Mouse (Mus musculus) midbrain, postnatal 0 days (tissue): ENCODE measurements at regions not wholly inside any gene's neighbourhood (a gene's known extent, or its start where the extent isn't known, plus 50 kb on each side); places are given as distances from the start of the nearest gene placed in this dataset.

Experiments used
- ATAC-seq: fragments of 200-750 bp; cut with Nextera tagmentation; 2 replicates; pipeline ENCODE4 v1.8.0; 2017; ENCODE audit warnings: moderate number of reproducible peaks, mild to moderate bottlenecking, moderate TSS enrichment, moderate library complexity; ENCODE audit not compliant: low FRiP score
- DNase-seq: peaks from one replicate; pipeline ENCODE4 v3.0.0-alpha.2; 2015; ENCODE audit warnings: low spot score
- H3K27ac ChIP-seq: fragments of 300-500 bp; sonication (generic); 2 replicates; pipeline ENCODE4 v1.5.1; 2014; ENCODE audit warnings: low read depth, mild to moderate bottlenecking, low read length, mixed read lengths
- H3K27me3 ChIP-seq: fragments of 300-500 bp; sonication (generic); 2 replicates; pipeline ENCODE4 v1.6.1; 2014; ENCODE audit warnings: low read length, control low read depth, mixed read lengths; ENCODE audit not compliant: insufficient read depth
- H3K36me3 ChIP-seq: fragments of 300-500 bp; sonication (generic); 2 replicates; pipeline ENCODE4 v1.6.1; 2014; ENCODE audit warnings: low read length, control low read depth, mixed read lengths; ENCODE audit not compliant: insufficient read depth
- H3K4me1 ChIP-seq: fragments of 300-500 bp; sonication (generic); 2 replicates; pipeline ENCODE4 v1.6.1; 2014; ENCODE audit warnings: mild to moderate bottlenecking, control low read depth, antibody characterized with exemption, low read length, mixed read lengths; ENCODE audit not compliant: insufficient read depth
- H3K4me2 ChIP-seq: fragments of 300-500 bp; sonication (generic); 2 replicates; pipeline ENCODE4 v1.6.1; 2014; ENCODE audit warnings: low read depth, mild to moderate bottlenecking, low read length, mixed read lengths; ENCODE audit not compliant: poor library complexity, severe bottlenecking
- H3K4me3 ChIP-seq: fragments of 300-500 bp; sonication (generic); 2 replicates; pipeline ENCODE4 v1.5.1; 2014; ENCODE audit warnings: low read depth, mild to moderate bottlenecking, low read length, moderate library complexity
- H3K9ac ChIP-seq: fragments of 300-500 bp; sonication (generic); replicated peaks from 2 replicates; pipeline ENCODE4 v1.6.1; 2014; ENCODE audit warnings: mild to moderate bottlenecking, low read length, moderate library complexity, mixed read lengths; ENCODE audit not compliant: poor library complexity, severe bottlenecking
- H3K9me3 ChIP-seq: fragments of 300-500 bp; sonication (generic); 2 replicates; pipeline ENCODE4 v1.6.1; 2016; ENCODE audit warnings: low read length, control low read depth
- CTCF ChIP-seq: IDR thresholded peaks from 2 replicates; pipeline ENCODE4 v1.5.1; 2016; ENCODE audit warnings: antibody characterized with exemption, mild to moderate bottlenecking
- WGBS: fragments of 180-500 bp; shearing (Covaris S2); extraction: QIAGEN DNeasy Blood & Tissue Kit; methylation state at CpG from one replicate; pipeline ENCODE4 v1.1.7; 2014; 5-methylcytosine and 5-hydroxymethylcytosine counted together

- 73% methylated on average over 3 of the region's 3 CpGs for WGBS
- no peak overlapping the region for H3K4me3 ChIP-seq
- H3K27me3 ChIP-seq = no peaks in the 10 kb centered on the region
- DNase-seq (no peak), ATAC-seq (no peak)
- TF ChIP-seq CTCF = no peak
- H3K4me2 ChIP-seq = no peak overlapping the region
- H3K9me3 ChIP-seq = no peaks in the 10 kb centered on the region
- no peaks in the 10 kb centered on the region for H3K4me1 ChIP-seq
- H3K27ac ChIP-seq = no peak overlapping the region
- H3K9ac ChIP-seq = no peak overlapping the region
- no peaks in the 10 kb centered on the region for H3K36me3 ChIP-seq
These were observed 129.8 kb upstream of the Teddm2 start for GRCm38 (mm10) chr1:154029826-154030225.

- peak; percentile 70 for TF ChIP-seq CTCF
- Histone ChIP-seq H3K9me3 (no peaks in the 10 kb centered on the region), H3K27ac (no peak overlapping the region), H3K4me2 (no peak overlapping the region), H3K4me1 (no peaks in the 10 kb centered on the region), H3K9ac (no peak overlapping the region), H3K27me3 (no peaks in the 10 kb centered on the region), H3K36me3 (no peaks in the 10 kb centered on the region), H3K4me3 (no peak overlapping the region)
- WGBS = 20% methylated on average over 14 of the region's 14 CpGs
- DNase-seq (peak; percentile 68), ATAC-seq (no peak)
These were observed 132.7 kb upstream of the Teddm2 start for GRCm38 (mm10) chr1:154032669-154033099.

DNA sequence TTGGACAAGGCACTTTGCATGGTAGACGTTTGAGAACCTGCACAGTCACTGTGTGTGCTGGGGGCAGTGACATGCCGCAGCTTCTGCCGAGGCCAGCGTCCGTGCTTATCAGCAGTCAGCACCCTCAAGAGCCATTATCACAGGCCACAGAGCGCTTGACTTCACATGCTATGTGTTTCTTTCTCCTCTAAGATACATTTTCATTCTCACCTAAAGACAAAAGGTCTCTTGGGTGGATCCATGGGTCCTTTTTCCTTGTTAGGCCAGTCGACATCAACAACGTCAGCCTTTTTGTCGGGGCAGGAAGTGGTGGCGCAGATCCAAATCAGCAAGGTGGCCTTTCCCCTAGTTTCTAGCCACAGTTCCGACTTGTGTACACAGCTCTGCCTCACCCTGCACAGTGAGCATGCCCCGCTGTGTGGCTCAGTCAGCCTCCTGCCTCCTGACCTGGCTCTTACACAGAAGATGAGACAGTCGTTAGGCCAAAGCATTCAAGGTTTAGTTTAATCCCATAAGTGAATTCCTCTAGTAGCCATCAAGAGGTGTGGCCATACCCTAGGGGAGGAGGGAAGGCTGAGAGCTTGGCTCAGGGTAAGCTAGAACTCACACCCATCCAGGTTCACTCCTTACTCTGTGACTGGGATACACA, 134.1 kb upstream of the Teddm2 start:
- TF ChIP-seq CTCF = no peak
- Histone ChIP-seq H3K4me1 (no peaks in the 10 kb centered on the region), H3K9me3 (no peaks in the 10 kb centered on the region), H3K4me3 (no peak overlapping the region), H3K27ac (no peak overlapping the region), H3K9ac (no peak overlapping the region), H3K36me3 (no peaks in the 10 kb centered on the region), H3K4me2 (no peak overlapping the region), H3K27me3 (no peaks in the 10 kb centered on the region)
- ATAC-seq (no peak), DNase-seq (peak; percentile 15)
- 80% methylated on average over 13 of the region's 13 CpGs for WGBS

GRCm38 (mm10) chr1:154036729-154037270, 136.8 kb upstream of the Teddm2 start:
- DNase-seq = no peak
- ATAC-seq = no peak
- no peak overlapping the region for H3K4me2 ChIP-seq
- H3K9ac ChIP-seq = no peak overlapping the region
- no peaks in the 10 kb centered on the region for H3K36me3 ChIP-seq
- no peaks in the 10 kb centered on the region for H3K9me3 ChIP-seq
- no peaks in the 10 kb centered on the region for H3K27me3 ChIP-seq
- no peaks in the 10 kb centered on the region for H3K4me1 ChIP-seq
- WGBS = 36% methylated on average over 4 of the region's 4 CpGs
- no peak overlapping the region for H3K4me3 ChIP-seq
- H3K27ac ChIP-seq = no peak overlapping the region
- TF ChIP-seq CTCF = no peak

- 44% methylated on average over 2 of the region's 2 CpGs for WGBS
- no peak overlapping the region for H3K4me3 ChIP-seq
These were observed 138.2 kb upstream of the Teddm2 start for GRCm38 (mm10) chr1:154038241-154038640.

DNA sequence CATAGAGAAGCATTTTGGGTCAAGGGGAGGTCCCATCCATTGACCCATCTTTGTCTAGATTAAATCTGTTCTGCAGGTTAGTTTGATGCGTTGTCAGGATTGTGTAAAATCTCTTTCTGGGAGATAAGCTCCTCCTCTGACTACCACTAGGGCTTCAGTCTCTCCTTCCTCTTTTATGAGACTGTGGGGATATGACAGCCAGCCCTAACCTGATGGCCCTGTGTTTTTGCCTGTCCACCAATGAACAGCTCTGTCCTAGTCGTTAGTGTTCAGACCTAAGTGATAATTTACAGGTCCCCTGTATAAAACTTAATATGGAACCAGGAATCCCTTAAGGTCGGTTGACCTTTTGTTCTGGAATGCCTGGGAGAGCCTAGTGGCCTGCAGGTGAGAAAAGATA, 140.9 kb upstream of the Teddm2 start:
- no peak for TF ChIP-seq CTCF
- no peak overlapping the region for H3K27ac ChIP-seq
- H3K4me2 ChIP-seq = no peak overlapping the region
- H3K36me3 ChIP-seq = no peaks in the 10 kb centered on the region
- no peaks in the 10 kb centered on the region for H3K9me3 ChIP-seq
- no peaks in the 10 kb centered on the region for H3K4me1 ChIP-seq
- no peak for ATAC-seq
- DNase-seq = no peak
- H3K27me3 ChIP-seq = no peaks in the 10 kb centered on the region
- no peak overlapping the region for H3K4me3 ChIP-seq
- 83% methylated on average over 3 of the region's 3 CpGs for WGBS
- H3K9ac ChIP-seq = no peak overlapping the region

More at GRCm38 (mm10) chr1:154038241-154038640, 138.2 kb upstream of the Teddm2 start:
- no peak overlapping the region for H3K9ac ChIP-seq
- no peaks in the 10 kb centered on the region for H3K9me3 ChIP-seq
- H3K27ac ChIP-seq = no peak overlapping the region
- no peaks in the 10 kb centered on the region for H3K27me3 ChIP-seq
- TF ChIP-seq CTCF = no peak
- ATAC-seq (no peak), DNase-seq (no peak)
- no peaks in the 10 kb centered on the region for H3K36me3 ChIP-seq
- H3K4me1 ChIP-seq = no peaks in the 10 kb centered on the region
- no peak overlapping the region for H3K4me2 ChIP-seq
